Mouse (Mus musculus) layer of hippocampus, adult 2 months (tissue): ENCODE data around the gene Gm21977. TPM values are rescaled to one million over a fixed set of nuclear protein-coding genes. Genes with fewer than 3 reads are reported as not detected.
"Not testable (repeated sequence)": the region's sequence is repeated elsewhere in the genome, so short reads cannot be mapped to it uniquely, and the experiment has no call there.

Experiments used
- DNase-seq, 2 experiments: peaks; one replicate each; pipeline ENCODE4 v3.0.0; 2022; ENCODE audit warnings: low spot score in 2 of 2
- H3K27ac ChIP-seq: fragments of 200-600 bp; 2 replicates; pipeline ENCODE4 v1.8.1; 2022
- H3K4me3 ChIP-seq: fragments of 200-600 bp; 2 replicates; pipeline ENCODE4 v1.8.1; 2022; ENCODE audit warnings: mild to moderate bottlenecking
- long read RNA-seq, 2 experiments: library from polyadenylated mRNA; stranded (forward); transcript quantifications; one replicate each; pipeline ENCODE4 v2.0.0; 2021; ENCODE audit warnings: borderline mapping rate in 2 of 2
- total RNA-seq, 2 experiments: library from RNA; stranded (reverse); gene quantifications; 2 replicates each; pipeline ENCODE4 v1.2.3; 2021

Gm21977 gene
- total RNA-seq = not detected
- long read RNA-seq, experiment 1 = 0 reads
- long read RNA-seq, experiment 2 = 0 reads

- H3K27ac ChIP-seq, H3K4me3 ChIP-seq, DNase-seq: not testable (repeated sequence)
Observed at GRCm38 (mm10) chr14:42853377-42853776, at the start of gene Gm21977. TSS of gene Gm21977 (minus strand) at chr14:42853477.

Other genes starting within 250 kb of the Gm21977 start
- not detected for gene Gm3633, start 211.6 kb downstream of the Gm21977 start, total RNA-seq
- gene Gm10378, start 197.5 kb downstream of the Gm21977 start, total RNA-seq = not detected
- not detected for gene Gm3015, start 84.7 kb downstream of the Gm21977 start, total RNA-seq
- not detected for gene Gm10377, start 55.5 kb downstream of the Gm21977 start, total RNA-seq
- not detected for gene Gm8082, start 140.1 kb upstream of the Gm21977 start, total RNA-seq
- gene Gm10376, start 162.2 kb upstream of the Gm21977 start, total RNA-seq = not detected
- not detected for gene Gm8094, start 223.2 kb upstream of the Gm21977 start, total RNA-seq
- not detected for gene Gm8104, start 247.1 kb upstream of the Gm21977 start, total RNA-seq